Mouse (Mus musculus): ENCODE data around the gene Blnk. TPM values are rescaled to one million over a fixed set of nuclear protein-coding genes. Genes with fewer than 3 reads are reported as not detected.
A peak's percentile ranks its signal among the peaks of the same experiment; 100 is the strongest.

Blnk gene
- total and polyA plus RNA-seq, 3 experiments, result not detected

DNA sequence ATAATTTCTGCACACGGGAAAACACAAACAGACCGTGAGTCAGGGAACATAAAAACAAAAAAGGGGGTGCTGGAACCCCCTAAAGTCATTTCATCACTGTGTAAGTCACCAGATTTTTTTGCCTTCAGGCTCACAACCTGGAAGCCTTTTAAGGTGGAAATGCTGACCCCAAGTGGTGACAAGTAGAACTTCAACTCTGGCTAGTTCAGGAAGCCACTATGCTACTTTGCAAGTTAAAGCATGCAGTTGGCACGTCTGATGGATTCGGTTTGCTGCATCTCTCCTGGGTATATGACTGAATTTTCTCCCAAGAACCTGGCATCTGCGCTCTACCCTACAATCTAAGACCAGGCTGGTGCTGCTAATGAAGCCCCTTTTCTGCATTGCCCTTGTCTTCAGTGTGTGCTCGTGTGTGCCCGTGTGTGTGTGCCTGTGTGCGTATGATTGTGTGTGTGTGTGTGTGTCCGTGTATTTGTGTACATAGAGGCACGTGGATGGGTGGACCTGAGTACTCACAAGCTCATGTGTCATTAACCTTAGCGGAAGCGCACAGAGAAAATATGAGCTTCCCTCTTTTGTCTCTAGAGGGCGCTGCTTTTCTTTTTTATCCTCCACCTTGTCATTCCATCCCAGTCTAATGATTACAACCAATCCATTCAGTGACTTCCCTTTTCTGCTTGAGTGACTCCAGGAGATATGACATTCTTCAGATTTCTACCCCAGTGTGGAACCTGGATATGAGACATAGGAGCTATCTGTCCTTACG lies 21.8 kb upstream of the Blnk start:
- H3K4me3 ChIP-seq (ENCODE audit: control insufficient read depth in 1 of 2, insufficient read depth in 1 of 2, low read depth in 2 of 2, low read length in 2 of 2), result no peak overlapping the region
- peak; percentile 72 for DNase-seq (ENCODE audit: low read depth, low spot score)
- no peak overlapping the region for H3K9ac ChIP-seq (ENCODE audit: control insufficient read depth, low read depth, low read length, poor library complexity, severe bottlenecking)
- no peaks in the 10 kb centered on the region for H3K9me3 ChIP-seq (replicated peaks; ENCODE audit: insufficient read depth, low read length)
- TF ChIP-seq MEF2A (IDR thresholded peaks at IDR 0.05; ENCODE audit: extremely low read depth, insufficient replicate concordance, low read depth, low read length, poor library complexity, severe bottlenecking) (no peak), EP300 (IDR thresholded peaks at IDR 0.05; ENCODE audit: low read depth in 1 of 2, low read length in 2 of 2) (no peak), MAZ (IDR thresholded peaks at IDR 0.05; ENCODE audit: low read depth, low read length) (no peak), KAT2A (conservative IDR thresholded peaks at IDR 0.05; ENCODE audit: low read depth, low read length) (no peak), MAX (IDR thresholded peaks at IDR 0.05; ENCODE audit: low read length) (no peak), HCFC1 (IDR thresholded peaks at IDR 0.05; ENCODE audit: low read depth, low read length) (no peak), BHLHE40 (IDR thresholded peaks at IDR 0.05; ENCODE audit: borderline replicate concordance, low read depth, low read length) (no peak), JUND (IDR thresholded peaks at IDR 0.05; ENCODE audit: low read depth, low read length) (no peak), POLR2AphosphoS2 (IDR thresholded peaks at IDR 0.05; ENCODE audit: low read length) (no peak), MYC (IDR thresholded peaks at IDR 0.05; ENCODE audit: low read depth, low read length) (0 out of 2 replicates have a peak, but pooled peaks have one; percentile 48), MXI1 (IDR thresholded peaks at IDR 0.05; ENCODE audit: low read depth, low read length) (no peak), RAD21 (IDR thresholded peaks at IDR 0.05; ENCODE audit: low read depth, low read length) (peak; percentile 78), ETS1 (IDR thresholded peaks at IDR 0.05; ENCODE audit: low read depth, low read length) (no peak), GABPA (IDR thresholded peaks at IDR 0.05; ENCODE audit: low read depth, low read length) (no peak), SMC3 (IDR thresholded peaks at IDR 0.05; ENCODE audit: low read depth, low read length) (peak; percentile 81), NRF1 (IDR thresholded peaks at IDR 0.05; ENCODE audit: insufficient read depth, low read depth, low read length, poor library complexity, severe bottlenecking) (no peak), MYB (IDR thresholded peaks at IDR 0.05; ENCODE audit: low read depth, low read length) (no peak), ELF1 (IDR thresholded peaks at IDR 0.05; ENCODE audit: low read depth, low read length) (no peak), TBP (IDR thresholded peaks at IDR 0.05; ENCODE audit: low read depth, low read length) (no peak), USF2 (IDR thresholded peaks at IDR 0.05; ENCODE audit: borderline replicate concordance in 1 of 2, insufficient read depth in 1 of 2, low read depth in 1 of 2, low read length in 2 of 2) (no peak), SIN3A (IDR thresholded peaks at IDR 0.05; ENCODE audit: low read length) (no peak), ZC3H11A (IDR thresholded peaks at IDR 0.05; ENCODE audit: low read depth, low read length) (peak; percentile 67), ZNF384 (IDR thresholded peaks at IDR 0.05; ENCODE audit: low read depth, low read length) (peak; percentile 51; the same call in 1 of the 2 replicates), CTCF (IDR thresholded peaks at IDR 0.05 in 2 of 3, conservative IDR thresholded peaks at IDR 0.05 in 1 of 3; ENCODE audit: control insufficient read depth in 1 of 3, insufficient read depth in 1 of 3, low read depth in 2 of 3, low read length in 3 of 3, poor library complexity in 1 of 3, severe bottlenecking in 1 of 3) (peak; percentile 59 to 83 (median 74)), CHD2 (IDR thresholded peaks at IDR 0.05; ENCODE audit: low read length) (no peak), POLR2AphosphoS5 (IDR thresholded peaks at IDR 0.05; ENCODE audit: borderline replicate concordance, low read depth, low read length) (no peak), TCF12 (IDR thresholded peaks at IDR 0.05; ENCODE audit: low read depth, low read length) (no peak), GATA1 (IDR thresholded peaks at IDR 0.05; ENCODE audit: low read depth, low read length) (0 out of 2 replicates have a peak, but pooled peaks have one; percentile 10), USF1 (IDR thresholded peaks at IDR 0.05; ENCODE audit: low read depth, low read length) (no peak), ZMIZ1 (IDR thresholded peaks at IDR 0.05; ENCODE audit: low read depth, low read length) (no peak), RCOR1 (IDR thresholded peaks at IDR 0.05; ENCODE audit: low read depth, low read length) (peak; percentile 20; the same call in 1 of the 2 replicates), CHD1 (IDR thresholded peaks at IDR 0.05; ENCODE audit: low read depth, low read length) (no peak)
- no peaks in the 10 kb centered on the region for H3K79me2 ChIP-seq (ENCODE audit: control insufficient read depth, insufficient read depth, low read length, poor library complexity)
- H3K36me3 ChIP-seq (ENCODE audit: control insufficient read depth in 1 of 2, insufficient read depth in 2 of 2, low read length in 2 of 2), result no peaks in the 10 kb centered on the region
- H3K4me1 ChIP-seq (ENCODE audit: control insufficient read depth in 1 of 2, insufficient read depth in 2 of 2, low read length in 2 of 2), result no peaks in the 10 kb centered on the region
- peaks cover 1 to 2% of the 10 kb centered on the region in 2 experiments for H3K27me3 ChIP-seq (ENCODE audit: control insufficient read depth in 1 of 2, insufficient read depth in 2 of 2, low read length in 2 of 2)
- H3K27ac ChIP-seq (ENCODE audit: control insufficient read depth, low read depth, low read length), result no peak overlapping the region
